Mouse (Mus musculus): ENCODE measurements around the gene Spata6. TPM values are rescaled to one million over a fixed set of nuclear protein-coding genes. Genes with fewer than 3 reads are reported as not detected.

The Spata6 gene
- polyA plus RNA-seq, 1 experiment from 2014 or later: 25.1 TPM

DNA sequence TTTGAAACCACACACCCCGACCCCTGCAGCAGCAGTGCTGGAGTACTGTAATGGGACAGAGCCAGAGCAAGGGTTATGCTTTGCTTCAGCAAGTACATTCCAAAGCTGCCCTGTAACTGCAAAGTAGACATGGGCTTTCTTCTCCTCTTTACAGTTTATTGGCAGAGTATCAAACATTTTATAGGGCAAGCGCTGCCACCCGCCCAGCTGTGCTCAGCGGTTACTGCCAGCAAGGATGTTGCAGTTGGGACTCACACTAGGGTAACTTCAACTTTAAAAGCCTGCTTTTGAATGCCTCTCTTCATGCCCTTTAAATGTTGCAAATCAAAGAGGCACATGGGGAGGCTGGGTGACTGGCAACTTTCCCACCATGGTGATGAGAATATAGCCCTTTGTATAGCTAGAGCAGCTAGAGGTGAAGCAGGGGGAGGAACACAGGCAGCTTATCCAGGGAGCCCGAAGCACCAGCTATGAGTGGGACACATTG lies 28.7 kb upstream of the Spata6 start:
- Histone ChIP-seq H3K27me3 (no peaks in the 10 kb centered on the region), H3K9me3 (replicated peaks) (no peaks in the 10 kb centered on the region), H3K36me3 (no peaks in the 10 kb centered on the region), H3K4me3 (replicated peaks) (no peak overlapping the region), H3K27ac (replicated peaks) (peak overlapping the region; percentile 18; the same call in 1 of the 2 replicates), H3K4me2 (replicated peaks) (no peak overlapping the region), H3K4me1 (peaks cover 16% of the 10 kb centered on the region), H3K9ac (no peak overlapping the region)
- peak; percentile 89 for ATAC-seq (ENCODE audit: insufficient number of reproducible peaks, low FRiP score, low TSS enrichment, low read depth)
- WGBS: 31% methylated on average over 5 of the region's 5 CpGs

DNA sequence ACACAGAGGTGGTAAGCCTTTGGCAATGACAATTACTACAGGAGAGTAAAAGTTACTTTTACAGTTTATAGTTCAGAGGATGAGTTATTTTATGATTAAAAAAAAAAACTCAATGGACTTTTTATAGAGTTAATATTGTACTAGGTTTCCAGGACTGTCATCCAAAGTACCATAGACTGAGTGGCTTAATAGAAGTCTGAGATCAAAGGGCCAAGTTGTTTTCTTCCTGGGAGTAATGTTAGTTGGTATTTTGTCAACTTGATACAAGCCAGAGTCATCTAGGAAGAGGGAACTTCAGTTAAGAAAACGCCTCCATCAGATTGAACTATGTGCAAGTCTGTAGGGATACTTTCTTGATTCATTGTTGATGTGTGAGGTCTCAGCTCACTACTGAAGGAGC lies 18.4 kb upstream of the Spata6 start:
- Histone ChIP-seq H3K27ac (replicated peaks) (no peak overlapping the region), H3K9ac (no peak overlapping the region), H3K36me3 (no peaks in the 10 kb centered on the region), H3K9me3 (replicated peaks) (no peaks in the 10 kb centered on the region), H3K4me1 (no peaks in the 10 kb centered on the region), H3K4me3 (replicated peaks) (no peak overlapping the region), H3K4me2 (replicated peaks) (no peak overlapping the region), H3K27me3 (no peaks in the 10 kb centered on the region)
- no peak for ATAC-seq (ENCODE audit: insufficient number of reproducible peaks, low FRiP score, low TSS enrichment, low read depth)
- WGBS: 63% methylated on average over 1 of the region's 1 CpGs

DNA sequence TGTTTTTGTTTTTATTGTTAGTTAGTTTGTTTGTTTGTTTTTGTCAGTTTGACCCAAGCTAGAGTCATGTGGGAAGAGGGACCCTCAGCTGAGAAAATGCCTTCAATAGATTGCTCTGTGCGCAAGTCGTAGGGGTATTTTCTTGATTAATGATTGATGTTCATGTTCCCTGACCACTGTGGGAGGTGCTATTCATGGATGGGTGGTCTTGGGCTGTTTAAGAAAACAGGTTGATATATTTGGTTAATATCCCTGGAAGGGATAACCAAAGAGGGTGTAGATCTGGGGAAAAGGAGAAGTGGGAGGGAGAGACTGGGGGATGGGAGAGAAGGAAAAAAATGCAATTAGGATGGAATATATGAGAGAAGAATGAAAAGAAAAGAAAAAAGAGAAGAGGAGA lies 15.7 kb upstream of the Spata6 start:
- no peak overlapping the region for H3K27ac ChIP-seq (replicated peaks)
- no peaks in the 10 kb centered on the region for H3K9me3 ChIP-seq (replicated peaks)
- no peaks in the 10 kb centered on the region for H3K4me1 ChIP-seq
- ATAC-seq (ENCODE audit: insufficient number of reproducible peaks, low FRiP score, low TSS enrichment, low read depth): no peak
- H3K4me3 ChIP-seq (replicated peaks): no peak overlapping the region
- H3K9ac ChIP-seq: no peak overlapping the region
- H3K27me3 ChIP-seq: no peaks in the 10 kb centered on the region
- whole genome bisulfite sequencing: 94% methylated on average over 2 of the region's 2 CpGs
- H3K36me3 ChIP-seq: no peaks in the 10 kb centered on the region
- H3K4me2 ChIP-seq (replicated peaks): no peak overlapping the region

DNA sequence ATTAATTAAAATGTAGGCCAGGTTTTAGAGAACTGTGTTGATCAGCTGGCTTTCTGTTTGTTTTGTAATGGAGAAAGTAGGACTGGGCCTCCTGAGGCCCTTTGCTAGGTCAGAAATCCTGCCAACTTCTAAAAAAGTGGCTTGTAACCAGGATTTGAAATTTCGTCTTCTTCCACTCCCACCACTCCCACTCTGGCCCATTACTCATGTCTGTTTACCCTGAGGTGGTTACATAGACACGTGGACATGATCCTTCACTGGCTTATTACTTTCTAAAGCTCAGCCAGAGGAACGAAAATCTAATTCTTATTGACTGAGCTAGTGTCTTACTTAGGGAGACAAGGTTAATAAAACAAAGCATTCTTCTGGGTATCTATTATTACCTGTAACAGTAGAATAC lies 14.8 kb upstream of the Spata6 start:
- H3K27ac ChIP-seq (replicated peaks): no peak overlapping the region
- ATAC-seq (ENCODE audit: insufficient number of reproducible peaks, low FRiP score, low TSS enrichment, low read depth): no peak
- no peak overlapping the region for H3K4me2 ChIP-seq (replicated peaks)
- H3K9me3 ChIP-seq (replicated peaks): no peaks in the 10 kb centered on the region
- H3K4me3 ChIP-seq (replicated peaks): no peak overlapping the region
- 55% methylated on average over 3 of the region's 3 CpGs for WGBS
- no peak overlapping the region for H3K9ac ChIP-seq
- H3K36me3 ChIP-seq: no peaks in the 10 kb centered on the region
- H3K27me3 ChIP-seq: no peaks in the 10 kb centered on the region
- no peaks in the 10 kb centered on the region for H3K4me1 ChIP-seq

DNA sequence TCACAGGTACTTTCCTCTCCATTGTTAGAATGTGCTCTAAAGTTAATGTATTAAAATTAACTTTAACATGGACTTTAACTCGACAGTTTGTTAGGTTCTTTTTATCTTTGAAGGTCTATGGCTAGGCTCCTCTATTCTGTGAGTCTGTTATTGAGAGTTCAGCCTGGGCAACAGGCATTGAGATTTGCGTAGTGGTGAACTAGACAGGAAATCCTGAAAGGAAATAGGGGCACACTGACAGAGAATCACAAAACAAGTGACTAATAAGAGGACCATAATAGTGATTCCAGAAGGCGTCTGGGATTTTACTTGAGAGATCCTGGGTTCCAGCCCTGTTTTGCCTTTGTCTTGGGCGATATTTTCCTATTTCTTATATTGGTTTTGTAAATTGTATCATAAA lies 488 bp upstream of the Spata6 start:
- H3K4me1 ChIP-seq: peaks cover 11% of the 10 kb centered on the region
- WGBS: 65% methylated on average over 4 of the region's 4 CpGs
- 0 out of 2 replicates have a peak overlapping the region, but pooled peaks have one; percentile 83 for H3K27ac ChIP-seq (replicated peaks)
- peak overlapping the region; percentile 86 for H3K4me3 ChIP-seq (replicated peaks)
- no peaks in the 10 kb centered on the region for H3K27me3 ChIP-seq
- H3K9ac ChIP-seq: no peak overlapping the region
- H3K36me3 ChIP-seq: no peaks in the 10 kb centered on the region
- H3K4me2 ChIP-seq (replicated peaks): peak overlapping the region; percentile 71
- no peaks in the 10 kb centered on the region for H3K9me3 ChIP-seq (replicated peaks)
- no peak for ATAC-seq (ENCODE audit: insufficient number of reproducible peaks, low FRiP score, low TSS enrichment, low read depth)

DNA sequence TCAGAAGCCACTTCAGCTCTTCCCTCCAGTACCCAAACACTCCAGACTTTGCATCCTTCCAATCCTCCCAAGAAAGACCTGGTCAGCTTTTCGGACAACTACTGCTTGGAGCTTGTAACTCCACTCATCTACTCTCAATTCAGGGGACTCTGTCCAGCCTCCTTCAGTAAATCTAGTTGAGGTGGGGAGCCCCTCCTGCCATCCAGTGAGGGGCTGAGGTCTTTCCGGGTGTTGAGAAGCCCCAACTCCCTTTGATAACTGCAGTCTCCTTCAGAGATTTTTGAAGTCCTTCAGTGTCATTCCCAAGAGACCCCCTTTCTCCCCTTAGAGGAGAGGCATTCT lies 849 bp downstream of the Spata6 start:
- no peaks in the 10 kb centered on the region for H3K36me3 ChIP-seq
- H3K27me3 ChIP-seq: no peaks in the 10 kb centered on the region
- H3K4me2 ChIP-seq (replicated peaks): peak overlapping the region; percentile 71
- 20% methylated on average over 2 of the region's 2 CpGs for WGBS
- ATAC-seq (ENCODE audit: insufficient number of reproducible peaks, low FRiP score, low TSS enrichment, low read depth): no peak
- H3K9me3 ChIP-seq (replicated peaks): no peaks in the 10 kb centered on the region
- peak overlapping the region; percentile 83 for H3K27ac ChIP-seq (replicated peaks)
- H3K4me1 ChIP-seq: peaks cover 11% of the 10 kb centered on the region
- peak overlapping the region; percentile 6; the same call in 1 of the 2 replicates for H3K9ac ChIP-seq
- H3K4me3 ChIP-seq (replicated peaks): peak overlapping the region; percentile 86

DNA sequence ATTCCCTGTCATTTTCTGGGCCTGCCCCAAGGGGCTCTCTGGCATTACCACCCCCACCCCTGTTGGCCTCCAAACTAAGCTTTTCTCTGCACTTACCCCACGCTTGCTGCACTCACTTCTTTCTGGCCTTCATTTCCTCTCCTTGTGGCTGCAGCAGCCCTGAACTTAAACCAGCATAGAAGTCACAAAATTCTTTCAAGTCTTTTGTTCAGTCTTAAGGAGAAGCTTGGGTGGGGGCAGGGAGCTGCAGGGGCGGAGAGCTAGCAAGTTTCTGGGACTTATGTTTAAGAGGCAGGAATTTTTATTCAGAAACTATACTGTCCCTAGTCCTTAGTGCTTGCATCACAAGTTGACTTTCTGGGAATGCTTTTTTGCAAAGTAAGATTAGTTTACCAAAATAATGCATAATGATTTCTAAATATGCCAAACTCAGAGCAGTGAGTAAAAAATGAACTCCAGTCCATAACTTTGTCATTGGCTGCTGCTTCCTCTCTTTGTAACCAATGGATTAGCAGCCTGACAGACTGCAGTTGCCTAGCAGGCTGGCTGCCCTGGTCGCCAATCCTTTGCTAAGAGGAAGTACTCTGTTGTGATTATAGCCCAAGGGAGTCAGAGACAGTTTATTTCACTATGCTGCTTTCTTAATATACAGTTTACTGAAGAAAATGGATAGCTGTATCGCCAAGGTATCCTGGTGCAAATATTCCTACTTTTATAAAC lies 1.5 kb downstream of the Spata6 start:
- Histone ChIP-seq H3K4me3 (replicated peaks) (peak overlapping the region; percentile 86), H3K27ac (replicated peaks) (peak overlapping the region; percentile 83), H3K4me1 (peaks cover 11% of the 10 kb centered on the region), H3K9me3 (replicated peaks) (no peaks in the 10 kb centered on the region), H3K9ac (peak overlapping the region; percentile 6; the same call in 1 of the 2 replicates), H3K4me2 (replicated peaks) (peak overlapping the region; percentile 71), H3K36me3 (no peaks in the 10 kb centered on the region), H3K27me3 (no peaks in the 10 kb centered on the region)
- WGBS: 21% methylated on average over 4 of the region's 4 CpGs
- ATAC-seq (ENCODE audit: insufficient number of reproducible peaks, low FRiP score, low TSS enrichment, low read depth): no peak

DNA sequence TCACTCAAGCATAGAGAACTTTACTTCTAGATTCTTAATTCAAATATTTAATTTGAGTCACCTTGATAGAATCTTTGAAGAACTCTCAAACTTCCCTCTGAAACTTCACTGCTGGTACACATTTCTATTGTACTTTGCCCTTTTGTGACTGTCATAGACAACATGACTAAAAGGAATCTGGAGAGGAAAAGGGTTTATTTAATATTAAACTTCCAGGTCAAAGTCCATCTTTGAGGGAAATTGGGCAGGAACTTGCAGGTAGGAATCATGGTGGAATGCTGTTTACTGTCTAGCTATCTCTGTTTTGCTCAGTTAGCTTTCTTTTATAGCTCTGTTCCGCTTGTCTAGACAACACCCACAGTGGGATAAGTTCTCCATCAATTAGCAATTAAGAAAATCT lies 17.8 kb downstream of the Spata6 start:
- H3K4me3 ChIP-seq (replicated peaks): no peak overlapping the region
- no peaks in the 10 kb centered on the region for H3K4me1 ChIP-seq
- ATAC-seq (ENCODE audit: insufficient number of reproducible peaks, low FRiP score, low TSS enrichment, low read depth): no peak
- 87% methylated on average over 1 of the region's 1 CpGs for WGBS
- no peak overlapping the region for H3K4me2 ChIP-seq (replicated peaks)
- H3K9me3 ChIP-seq (replicated peaks): no peaks in the 10 kb centered on the region
- H3K9ac ChIP-seq: no peak overlapping the region
- H3K27me3 ChIP-seq: no peaks in the 10 kb centered on the region
- no peak overlapping the region for H3K27ac ChIP-seq (replicated peaks)
- H3K36me3 ChIP-seq: no peaks in the 10 kb centered on the region

DNA sequence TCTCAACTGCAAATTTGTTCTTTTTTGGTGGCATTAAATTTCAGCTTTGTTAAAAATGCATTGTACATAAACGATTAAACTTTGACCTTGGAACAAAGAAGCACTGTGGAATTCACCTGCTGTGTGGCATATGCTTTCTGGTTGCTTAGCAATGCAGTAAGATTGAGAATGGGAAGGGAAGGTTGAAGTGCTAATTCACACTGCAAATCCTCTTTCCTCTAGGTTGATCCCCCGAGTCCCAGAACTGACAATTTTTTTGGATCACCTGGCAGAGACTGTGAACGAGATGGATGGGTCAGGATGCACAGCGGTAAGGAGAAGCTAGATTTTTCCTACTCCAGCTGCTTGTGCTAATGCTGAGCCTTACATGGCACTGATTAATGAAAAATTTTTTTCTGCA lies 60.7 kb downstream of the Spata6 start:
- H3K4me3 ChIP-seq (replicated peaks): no peak overlapping the region
- no peaks in the 10 kb centered on the region for H3K36me3 ChIP-seq
- no peaks in the 10 kb centered on the region for H3K4me1 ChIP-seq
- no peaks in the 10 kb centered on the region for H3K9me3 ChIP-seq (replicated peaks)
- H3K27ac ChIP-seq (replicated peaks): no peak overlapping the region
- no peak overlapping the region for H3K4me2 ChIP-seq (replicated peaks)
- ATAC-seq (ENCODE audit: insufficient number of reproducible peaks, low FRiP score, low TSS enrichment, low read depth): no peak
- no peak overlapping the region for H3K9ac ChIP-seq
- 68% methylated on average over 4 of the region's 4 CpGs for WGBS
- no peaks in the 10 kb centered on the region for H3K27me3 ChIP-seq

DNA sequence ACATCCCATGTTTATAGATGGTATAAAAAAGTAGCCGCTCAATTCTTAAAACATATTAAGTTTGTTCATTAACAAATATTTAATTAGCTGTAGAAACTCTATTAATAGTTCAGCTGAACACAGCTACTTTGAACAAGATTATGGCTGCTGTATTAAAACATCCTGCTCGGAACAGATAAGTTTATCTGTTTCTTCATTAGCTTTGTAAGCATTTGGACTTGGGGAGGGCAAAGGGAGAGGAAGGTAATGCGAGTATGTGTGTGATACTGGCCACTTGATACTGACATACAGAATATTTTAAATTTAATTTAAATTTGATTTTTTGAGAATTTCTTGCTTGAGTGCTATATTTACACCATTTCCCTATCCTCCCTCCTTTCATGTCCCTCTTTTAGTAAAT lies 80.1 kb downstream of the Spata6 start:
- no peak for ATAC-seq (ENCODE audit: insufficient number of reproducible peaks, low FRiP score, low TSS enrichment, low read depth)
- H3K4me1 ChIP-seq: no peaks in the 10 kb centered on the region
- no peaks in the 10 kb centered on the region for H3K9me3 ChIP-seq (replicated peaks)
- no peak overlapping the region for H3K4me3 ChIP-seq (replicated peaks)
- H3K27me3 ChIP-seq: no peaks in the 10 kb centered on the region
- WGBS: 92% methylated on average over 3 of the region's 3 CpGs
- 0 out of 2 replicates have a peak, but pooled peaks cover 4% of the 10 kb centered on the region for H3K36me3 ChIP-seq
- no peak overlapping the region for H3K27ac ChIP-seq (replicated peaks)
- H3K4me2 ChIP-seq (replicated peaks): no peak overlapping the region
- no peak overlapping the region for H3K9ac ChIP-seq

DNA sequence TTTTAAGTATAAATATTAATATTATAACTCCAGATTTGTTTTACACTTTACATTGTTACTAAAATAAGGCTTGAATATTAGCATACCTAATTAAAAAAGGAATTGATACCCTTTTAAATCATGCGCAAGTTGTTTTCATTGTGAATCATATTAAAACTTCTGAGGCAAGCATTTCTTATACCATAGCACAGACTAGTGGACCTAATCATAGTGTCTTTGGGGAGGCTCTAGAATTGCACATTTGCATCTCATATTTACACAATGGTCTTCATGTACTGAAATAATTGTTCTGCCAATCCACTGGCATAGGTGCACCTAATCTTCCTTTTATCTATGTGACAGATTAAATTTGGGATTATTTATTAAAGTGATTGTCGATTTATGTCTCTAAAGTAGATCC lies 83.4 kb downstream of the Spata6 start:
- H3K4me2 ChIP-seq (replicated peaks): no peak overlapping the region
- no peak overlapping the region for H3K27ac ChIP-seq (replicated peaks)
- no peaks in the 10 kb centered on the region for H3K36me3 ChIP-seq
- WGBS: 89% methylated on average over 2 of the region's 2 CpGs
- H3K9me3 ChIP-seq (replicated peaks): no peaks in the 10 kb centered on the region
- H3K27me3 ChIP-seq: no peaks in the 10 kb centered on the region
- no peak for ATAC-seq (ENCODE audit: insufficient number of reproducible peaks, low FRiP score, low TSS enrichment, low read depth)
- H3K4me1 ChIP-seq: no peaks in the 10 kb centered on the region
- no peak overlapping the region for H3K9ac ChIP-seq
- H3K4me3 ChIP-seq (replicated peaks): no peak overlapping the region

DNA sequence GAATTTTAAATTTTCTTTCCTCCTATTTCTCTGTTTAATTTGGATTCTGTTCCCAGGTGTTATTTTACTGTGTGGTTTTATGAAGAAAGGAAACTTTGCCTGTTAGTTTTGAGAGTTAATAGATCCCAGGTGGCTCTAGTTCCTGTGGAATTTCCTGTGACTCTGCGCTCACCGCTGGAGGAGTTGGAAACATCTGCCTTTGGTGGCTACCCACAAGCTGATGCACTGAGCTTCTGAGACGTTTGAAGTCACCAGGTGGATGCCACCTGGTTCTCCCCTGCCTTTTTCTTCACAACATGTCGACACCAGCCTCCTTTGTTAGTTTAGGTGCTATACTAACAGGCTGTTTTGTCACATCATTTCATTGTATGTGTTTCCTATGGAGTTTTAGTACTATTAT lies 97.7 kb downstream of the Spata6 start:
- no peak overlapping the region for H3K27ac ChIP-seq (replicated peaks)
- H3K9me3 ChIP-seq (replicated peaks): no peaks in the 10 kb centered on the region
- no peak overlapping the region for H3K9ac ChIP-seq
- ATAC-seq (ENCODE audit: insufficient number of reproducible peaks, low FRiP score, low TSS enrichment, low read depth): no peak
- no peaks in the 10 kb centered on the region for H3K36me3 ChIP-seq
- 20% methylated on average over 4 of the region's 4 CpGs for WGBS
- H3K4me3 ChIP-seq (replicated peaks): no peak overlapping the region
- H3K4me1 ChIP-seq: no peaks in the 10 kb centered on the region
- H3K4me2 ChIP-seq (replicated peaks): no peak overlapping the region
- H3K27me3 ChIP-seq: no peaks in the 10 kb centered on the region
